Mouse (Mus musculus) MEL (cell line): ENCODE measurements around the gene 1700017D01Rik. TPM values are rescaled to one million over a fixed set of nuclear protein-coding genes. Genes with fewer than 3 reads are reported as not detected.

Source experiments
- DNase-seq: peaks from one replicate; pipeline ENCODE4 v3.0.0; 2011; ENCODE audit warnings: low read depth, low spot score
- H3K27ac ChIP-seq: 2 replicates; pipeline ENCODE4 v1.5.1; 2012; ENCODE audit warnings: low read depth, mild to moderate bottlenecking, control low read depth, low read length, moderate library complexity; ENCODE audit not compliant: control insufficient read depth
- H3K27me3 ChIP-seq, 2 experiments: fragments of 150-350 bp in 1 of 2; sonication (generic) in 1 of 2; 2 replicates each; pipeline ENCODE4 v1.6.1; 2012; ENCODE audit warnings: low read length in 2 of 2, mild to moderate bottlenecking in 2 of 2, improper control_type of control experiment in 1 of 2, moderate library complexity in 1 of 2; ENCODE audit not compliant: insufficient read depth in 2 of 2, control insufficient read depth in 1 of 2
- H3K36me3 ChIP-seq, 2 experiments: 2 replicates each; pipeline ENCODE4 v1.6.1; 2012 to 2014; ENCODE audit warnings: low read length in 2 of 2, improper control_type of control experiment in 1 of 2, inconsistent platforms in 1 of 2, mild to moderate bottlenecking in 1 of 2; ENCODE audit not compliant: insufficient read depth in 2 of 2, control insufficient read depth in 1 of 2
- H3K4me1 ChIP-seq, 2 experiments: fragments of 150-350 bp in 1 of 2; sonication (generic) in 1 of 2; 2 replicates each; pipeline ENCODE4 v1.6.1; 2012; ENCODE audit warnings: low read length in 2 of 2, improper control_type of control experiment in 1 of 2, mild to moderate bottlenecking in 1 of 2; ENCODE audit not compliant: insufficient read depth in 2 of 2, control insufficient read depth in 1 of 2
- H3K4me3 ChIP-seq, 2 experiments: fragments of 150-350 bp in 1 of 2; sonication (generic) in 1 of 2; 2 replicates each; pipeline ENCODE4 v1.5.1; 2012; ENCODE audit warnings: low read depth in 2 of 2, low read length in 2 of 2, mild to moderate bottlenecking in 2 of 2, moderate library complexity in 2 of 2, control low read depth in 1 of 2, improper control_type of control experiment in 1 of 2; ENCODE audit not compliant: control insufficient read depth in 1 of 2, insufficient read depth in 1 of 2
- H3K79me2 ChIP-seq: 2 replicates; pipeline ENCODE4 v1.6.1; 2012; ENCODE audit warnings: mild to moderate bottlenecking, low read length, moderate library complexity; ENCODE audit not compliant: control insufficient read depth, poor library complexity, insufficient read depth
- H3K9ac ChIP-seq: 2 replicates; pipeline ENCODE4 v1.6.1; 2012; ENCODE audit warnings: low read depth, mild to moderate bottlenecking, control low read depth, low read length, moderate library complexity; ENCODE audit not compliant: control insufficient read depth, poor library complexity, severe bottlenecking
- H3K9me3 ChIP-seq: fragments of 150-350 bp; sonication (generic); replicated peaks from 2 replicates; pipeline ENCODE4 v1.6.1; 2012; ENCODE audit warnings: mild to moderate bottlenecking, low read length, improper control_type of control experiment, moderate library complexity; ENCODE audit not compliant: insufficient read depth
- ELF1 ChIP-seq: IDR thresholded peaks from 2 replicates; pipeline ENCODE4 v1.6.1; 2014; ENCODE audit warnings: low read depth, mild to moderate bottlenecking, inconsistent platforms, low read length, improper control_type of control experiment, moderate library complexity
- GABPA ChIP-seq: IDR thresholded peaks from 2 replicates; pipeline ENCODE4 v1.6.1; 2012; ENCODE audit warnings: low read depth, mild to moderate bottlenecking, inconsistent platforms, low read length, improper control_type of control experiment, moderate library complexity
- HCFC1 ChIP-seq: IDR thresholded peaks from 2 replicates; pipeline ENCODE4 v1.6.1; 2012; ENCODE audit warnings: low read depth, mild to moderate bottlenecking, inconsistent platforms, low read length, improper control_type of control experiment, moderate library complexity
- KAT2A ChIP-seq: conservative IDR thresholded peaks from 2 replicates; pipeline ENCODE4 v1.6.1; 2012; ENCODE audit warnings: low read depth, low read length, improper control_type of control experiment, inconsistent platforms
- MAFK ChIP-seq: IDR thresholded peaks from 2 replicates; pipeline ENCODE4 v1.6.1; 2011; ENCODE audit warnings: low read depth, mild to moderate bottlenecking, low read length, improper control_type of control experiment, borderline replicate concordance
- MAX ChIP-seq: IDR thresholded peaks from 2 replicates; pipeline ENCODE4 v1.6.1; 2011; ENCODE audit warnings: low read length, improper control_type of control experiment
- MXI1 ChIP-seq: IDR thresholded peaks from 2 replicates; pipeline ENCODE4 v1.6.1; 2011; ENCODE audit warnings: mild to moderate bottlenecking, low read depth, low read length, improper control_type of control experiment
- MYB ChIP-seq: IDR thresholded peaks from 2 replicates; pipeline ENCODE4 v1.6.1; 2011; ENCODE audit warnings: mild to moderate bottlenecking, low read depth, low read length, improper control_type of control experiment
- MYC ChIP-seq: IDR thresholded peaks from 2 replicates; pipeline ENCODE4 v1.6.1; 2011; ENCODE audit warnings: low read depth, mild to moderate bottlenecking, low read length, improper control_type of control experiment, moderate library complexity
- NELFE ChIP-seq: IDR thresholded peaks from 2 replicates; pipeline ENCODE4 v1.6.1; 2011; ENCODE audit warnings: low read depth, low read length, improper control_type of control experiment
- NRF1 ChIP-seq: IDR thresholded peaks from 2 replicates; pipeline ENCODE4 v1.6.1; 2014; ENCODE audit warnings: low read depth, mild to moderate bottlenecking, inconsistent platforms, low read length, improper control_type of control experiment, moderate library complexity; ENCODE audit not compliant: poor library complexity, insufficient read depth, severe bottlenecking
- POLR2A ChIP-seq, 2 experiments: IDR thresholded peaks; 2 replicates each; pipeline ENCODE4 v1.6.1; 2011 to 2012; ENCODE audit warnings: low read length in 2 of 2, mild to moderate bottlenecking in 2 of 2, control low read depth in 1 of 2, improper control_type of control experiment in 1 of 2, low read depth in 1 of 2, moderate library complexity in 1 of 2; ENCODE audit not compliant: control insufficient read depth in 1 of 2, insufficient read depth in 1 of 2, poor library complexity in 1 of 2
- POLR2AphosphoS5 ChIP-seq: IDR thresholded peaks from 2 replicates; pipeline ENCODE4 v1.6.1; 2012; ENCODE audit warnings: low read depth, borderline replicate concordance, mild to moderate bottlenecking, inconsistent platforms, low read length, moderate library complexity, mixed read lengths
- RAD21 ChIP-seq: IDR thresholded peaks from 2 replicates; pipeline ENCODE4 v1.6.1; 2011; ENCODE audit warnings: mild to moderate bottlenecking, low read depth, low read length, improper control_type of control experiment
- SMC3 ChIP-seq: IDR thresholded peaks from 2 replicates; pipeline ENCODE4 v1.6.1; 2011; ENCODE audit warnings: low read depth, low read length, improper control_type of control experiment
- TCF12 ChIP-seq: IDR thresholded peaks from 2 replicates; pipeline ENCODE4 v1.6.1; 2014; ENCODE audit warnings: low read depth, mild to moderate bottlenecking, inconsistent platforms, low read length, improper control_type of control experiment, moderate library complexity
- USF1 ChIP-seq: IDR thresholded peaks from 2 replicates; pipeline ENCODE4 v1.6.1; 2014; ENCODE audit warnings: low read depth, mild to moderate bottlenecking, inconsistent platforms, low read length, improper control_type of control experiment, moderate library complexity
- USF2 ChIP-seq, 2 experiments: IDR thresholded peaks; 2 replicates each; pipeline ENCODE4 v1.6.1; 2011 to 2012; ENCODE audit warnings: improper control_type of control experiment in 2 of 2, low read length in 2 of 2, borderline replicate concordance in 1 of 2, inconsistent platforms in 1 of 2, low read depth in 1 of 2, mild to moderate bottlenecking in 1 of 2; ENCODE audit not compliant: insufficient read depth in 1 of 2
- ZMIZ1 ChIP-seq: IDR thresholded peaks from 2 replicates; pipeline ENCODE4 v1.6.1; 2012; ENCODE audit warnings: low read depth, mild to moderate bottlenecking, inconsistent platforms, low read length, improper control_type of control experiment, moderate library complexity
- polyA plus RNA-seq, 2 experiments: library from polyadenylated mRNA; stranded (reverse) in 1 of 2; unstranded in 1 of 2; fragments of >175 nt in 1 of 2; fragments of >200 nt in 1 of 2; gene quantifications; 2 replicates each; pipeline versions ENCODE4 v1.2.1 to v1.2.4; 2012; ENCODE audit warnings: low replicate concordance in 2 of 2, low read depth in 1 of 2; ENCODE audit not compliant: insufficient read length in 2 of 2, insufficient read depth in 1 of 2, missing spikeins in 1 of 2
- total RNA-seq: library from RNA; depleted of rRNA; stranded (reverse); fragments of 300-350 nt; gene quantifications from 2 replicates; pipeline ENCODE4 v1.2.3, GENCODE M21; 2012

Gene 1700017D01Rik
- total and polyA plus RNA-seq, 3 experiments: not detected

GRCm38 (mm10) chr19:11053277-11053676 lies 77.4 kb downstream of the 1700017D01Rik start:
- Histone ChIP-seq H3K36me3 (no peaks in the 10 kb centered on the region), H3K79me2 (no peaks in the 10 kb centered on the region), H3K4me1 (no peaks in the 10 kb centered on the region), H3K27me3 (peaks cover 2 to 4% of the 10 kb centered on the region in 2 experiments; a peak in 3 of 4 replicates), H3K27ac (no peak overlapping the region), H3K9me3 (no peaks in the 10 kb centered on the region), H3K9ac (no peak overlapping the region), H3K4me3 (no peak overlapping the region)
- DNase-seq: no peak
- no peak for TF ChIP-seq MAFK
- TF ChIP-seq TCF12: no peak
- TF ChIP-seq NELFE: no peak

DNA sequence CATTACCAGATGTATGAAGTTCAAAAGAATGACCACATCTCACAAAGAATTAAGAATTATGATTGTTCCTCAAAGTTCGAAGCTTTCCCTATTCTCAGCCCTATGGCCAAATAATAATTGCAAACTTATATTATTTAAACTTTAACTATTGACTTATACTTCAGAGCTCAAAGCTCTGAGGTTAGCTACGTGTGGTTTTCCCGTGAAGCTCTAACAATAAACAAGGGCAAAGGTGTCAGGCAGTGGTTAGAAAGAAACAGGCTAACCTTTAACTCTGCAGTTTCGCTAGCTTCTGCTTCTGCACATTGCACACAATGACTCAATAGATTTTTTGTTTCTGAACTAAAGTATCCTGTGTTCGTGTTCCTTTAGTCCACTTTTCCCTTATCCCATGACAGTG lies 77.8 kb downstream of the 1700017D01Rik start:
- H3K27me3 ChIP-seq: peaks cover 2 to 4% of the 10 kb centered on the region in 2 experiments; a peak in 3 of 4 replicates
- TF ChIP-seq ZMIZ1 (no peak), POLR2A (IDR thresholded peaks at IDR 0.05; ENCODE audit: control insufficient read depth in 1 of 2, insufficient read depth in 1 of 2, low read depth in 1 of 2, low read length in 2 of 2, poor library complexity in 1 of 2) (no peak), MYC (no peak), ELF1 (no peak), SMC3 (no peak), KAT2A (no peak), MAX (no peak), MAFK (no peak), GABPA (no peak), HCFC1 (no peak), NRF1 (no peak), USF2 (IDR thresholded peaks at IDR 0.05; ENCODE audit: borderline replicate concordance in 1 of 2, insufficient read depth in 1 of 2, low read depth in 1 of 2, low read length in 2 of 2) (no peak), USF1 (no peak)
- H3K9me3 ChIP-seq: no peaks in the 10 kb centered on the region
- H3K4me1 ChIP-seq: no peaks in the 10 kb centered on the region
- H3K79me2 ChIP-seq: no peaks in the 10 kb centered on the region
- DNase-seq: no peak
- H3K36me3 ChIP-seq: no peaks in the 10 kb centered on the region; a peak in 1 of 4 replicates
- H3K27ac ChIP-seq: no peak overlapping the region
- no peak overlapping the region for H3K9ac ChIP-seq
- H3K4me3 ChIP-seq: no peak overlapping the region

GRCm38 (mm10) chr19:11050286-11050685 lies 80.4 kb downstream of the 1700017D01Rik start:
- Histone ChIP-seq H3K4me1 (no peaks in the 10 kb centered on the region), H3K9me3 (no peaks in the 10 kb centered on the region), H3K4me3 (no peak overlapping the region), H3K79me2 (no peaks in the 10 kb centered on the region), H3K27ac (no peak overlapping the region), H3K36me3 (no peaks in the 10 kb centered on the region; a peak in 1 of 4 replicates), H3K9ac (no peak overlapping the region), H3K27me3 (peaks cover 2 to 4% of the 10 kb centered on the region in 2 experiments; a peak in 3 of 4 replicates)
- TF ChIP-seq MYB (no peak), RAD21 (no peak), POLR2AphosphoS5 (no peak), MXI1 (no peak)
- DNase-seq: no peak
